Mouse (Mus musculus) MEL (cell line): ENCODE data around the gene Limch1. TPM values are rescaled to one million over a fixed set of nuclear protein-coding genes. Genes with fewer than 3 reads are reported as not detected.

Experiments used
- DNase-seq: peaks from one replicate; pipeline ENCODE4 v3.0.0; 2011; ENCODE audit warnings: low read depth, low spot score
- H3K27ac ChIP-seq: 2 replicates; pipeline ENCODE4 v1.5.1; 2012; ENCODE audit warnings: low read depth, mild to moderate bottlenecking, control low read depth, low read length, moderate library complexity; ENCODE audit not compliant: control insufficient read depth
- H3K27me3 ChIP-seq, 2 experiments: fragments of 150-350 bp in 1 of 2; sonication (generic) in 1 of 2; 2 replicates each; pipeline ENCODE4 v1.6.1; 2012; ENCODE audit warnings: low read length in 2 of 2, mild to moderate bottlenecking in 2 of 2, improper control_type of control experiment in 1 of 2, moderate library complexity in 1 of 2; ENCODE audit not compliant: insufficient read depth in 2 of 2, control insufficient read depth in 1 of 2
- H3K36me3 ChIP-seq, 2 experiments: 2 replicates each; pipeline ENCODE4 v1.6.1; 2012 to 2014; ENCODE audit warnings: low read length in 2 of 2, improper control_type of control experiment in 1 of 2, inconsistent platforms in 1 of 2, mild to moderate bottlenecking in 1 of 2; ENCODE audit not compliant: insufficient read depth in 2 of 2, control insufficient read depth in 1 of 2
- H3K4me1 ChIP-seq, 2 experiments: fragments of 150-350 bp in 1 of 2; sonication (generic) in 1 of 2; 2 replicates each; pipeline ENCODE4 v1.6.1; 2012; ENCODE audit warnings: low read length in 2 of 2, improper control_type of control experiment in 1 of 2, mild to moderate bottlenecking in 1 of 2; ENCODE audit not compliant: insufficient read depth in 2 of 2, control insufficient read depth in 1 of 2
- H3K4me3 ChIP-seq, 2 experiments: fragments of 150-350 bp in 1 of 2; sonication (generic) in 1 of 2; 2 replicates each; pipeline ENCODE4 v1.5.1; 2012; ENCODE audit warnings: low read depth in 2 of 2, low read length in 2 of 2, mild to moderate bottlenecking in 2 of 2, moderate library complexity in 2 of 2, control low read depth in 1 of 2, improper control_type of control experiment in 1 of 2; ENCODE audit not compliant: control insufficient read depth in 1 of 2, insufficient read depth in 1 of 2
- H3K79me2 ChIP-seq: 2 replicates; pipeline ENCODE4 v1.6.1; 2012; ENCODE audit warnings: mild to moderate bottlenecking, low read length, moderate library complexity; ENCODE audit not compliant: control insufficient read depth, poor library complexity, insufficient read depth
- H3K9ac ChIP-seq: 2 replicates; pipeline ENCODE4 v1.6.1; 2012; ENCODE audit warnings: low read depth, mild to moderate bottlenecking, control low read depth, low read length, moderate library complexity; ENCODE audit not compliant: control insufficient read depth, poor library complexity, severe bottlenecking
- H3K9me3 ChIP-seq: fragments of 150-350 bp; sonication (generic); replicated peaks from 2 replicates; pipeline ENCODE4 v1.6.1; 2012; ENCODE audit warnings: mild to moderate bottlenecking, low read length, improper control_type of control experiment, moderate library complexity; ENCODE audit not compliant: insufficient read depth
- BHLHE40 ChIP-seq: IDR thresholded peaks from 2 replicates; pipeline ENCODE4 v1.6.1; 2012; ENCODE audit warnings: low read depth, mild to moderate bottlenecking, inconsistent platforms, low read length, improper control_type of control experiment, borderline replicate concordance
- CHD1 ChIP-seq: IDR thresholded peaks from 2 replicates; pipeline ENCODE4 v1.6.1; 2012; ENCODE audit warnings: low read depth, mild to moderate bottlenecking, inconsistent platforms, low read length, improper control_type of control experiment
- CHD2 ChIP-seq: IDR thresholded peaks from 2 replicates; pipeline ENCODE4 v1.6.1; 2011; ENCODE audit warnings: low read length, improper control_type of control experiment
- E2F4 ChIP-seq: IDR thresholded peaks from 2 replicates; pipeline ENCODE4 v1.6.1; 2011; ENCODE audit warnings: low read depth, low read length, improper control_type of control experiment, borderline replicate concordance
- EP300 ChIP-seq, 2 experiments: IDR thresholded peaks; 2 replicates each; pipeline ENCODE4 v1.6.1; 2011; ENCODE audit warnings: improper control_type of control experiment in 2 of 2, low read length in 2 of 2, low read depth in 1 of 2, mild to moderate bottlenecking in 1 of 2
- ETS1 ChIP-seq: IDR thresholded peaks from 2 replicates; pipeline ENCODE4 v1.6.1; 2012; ENCODE audit warnings: low read depth, mild to moderate bottlenecking, inconsistent platforms, low read length, improper control_type of control experiment, moderate library complexity
- GABPA ChIP-seq: IDR thresholded peaks from 2 replicates; pipeline ENCODE4 v1.6.1; 2012; ENCODE audit warnings: low read depth, mild to moderate bottlenecking, inconsistent platforms, low read length, improper control_type of control experiment, moderate library complexity
- GATA1 ChIP-seq: IDR thresholded peaks from 2 replicates; pipeline ENCODE4 v1.6.1; 2011; ENCODE audit warnings: low read depth, low read length, improper control_type of control experiment
- HCFC1 ChIP-seq: IDR thresholded peaks from 2 replicates; pipeline ENCODE4 v1.6.1; 2012; ENCODE audit warnings: low read depth, mild to moderate bottlenecking, inconsistent platforms, low read length, improper control_type of control experiment, moderate library complexity
- JUND ChIP-seq: IDR thresholded peaks from 2 replicates; pipeline ENCODE4 v1.6.1; 2011; ENCODE audit warnings: low read depth, mild to moderate bottlenecking, improper control_type of control experiment, low read length
- KAT2A ChIP-seq: conservative IDR thresholded peaks from 2 replicates; pipeline ENCODE4 v1.6.1; 2012; ENCODE audit warnings: low read depth, low read length, improper control_type of control experiment, inconsistent platforms
- MAFK ChIP-seq: IDR thresholded peaks from 2 replicates; pipeline ENCODE4 v1.6.1; 2011; ENCODE audit warnings: low read depth, mild to moderate bottlenecking, low read length, improper control_type of control experiment, borderline replicate concordance
- MAX ChIP-seq: IDR thresholded peaks from 2 replicates; pipeline ENCODE4 v1.6.1; 2011; ENCODE audit warnings: low read length, improper control_type of control experiment
- MAZ ChIP-seq: IDR thresholded peaks from 2 replicates; pipeline ENCODE4 v1.6.1; 2012; ENCODE audit warnings: low read depth, mild to moderate bottlenecking, inconsistent platforms, low read length, improper control_type of control experiment
- MXI1 ChIP-seq: IDR thresholded peaks from 2 replicates; pipeline ENCODE4 v1.6.1; 2011; ENCODE audit warnings: mild to moderate bottlenecking, low read depth, low read length, improper control_type of control experiment
- MYB ChIP-seq: IDR thresholded peaks from 2 replicates; pipeline ENCODE4 v1.6.1; 2011; ENCODE audit warnings: mild to moderate bottlenecking, low read depth, low read length, improper control_type of control experiment
- MYC ChIP-seq: IDR thresholded peaks from 2 replicates; pipeline ENCODE4 v1.6.1; 2011; ENCODE audit warnings: low read depth, mild to moderate bottlenecking, low read length, improper control_type of control experiment, moderate library complexity
- NELFE ChIP-seq: IDR thresholded peaks from 2 replicates; pipeline ENCODE4 v1.6.1; 2011; ENCODE audit warnings: low read depth, low read length, improper control_type of control experiment
- NRF1 ChIP-seq: IDR thresholded peaks from 2 replicates; pipeline ENCODE4 v1.6.1; 2014; ENCODE audit warnings: low read depth, mild to moderate bottlenecking, inconsistent platforms, low read length, improper control_type of control experiment, moderate library complexity; ENCODE audit not compliant: poor library complexity, insufficient read depth, severe bottlenecking
- RAD21 ChIP-seq: IDR thresholded peaks from 2 replicates; pipeline ENCODE4 v1.6.1; 2011; ENCODE audit warnings: mild to moderate bottlenecking, low read depth, low read length, improper control_type of control experiment
- RCOR1 ChIP-seq: IDR thresholded peaks from 2 replicates; pipeline ENCODE4 v1.6.1; 2012; ENCODE audit warnings: low read depth, mild to moderate bottlenecking, inconsistent platforms, low read length, improper control_type of control experiment
- SIN3A ChIP-seq: IDR thresholded peaks from 2 replicates; pipeline ENCODE4 v1.6.1; 2012; ENCODE audit warnings: low read length, improper control_type of control experiment, inconsistent platforms
- SMC3 ChIP-seq: IDR thresholded peaks from 2 replicates; pipeline ENCODE4 v1.6.1; 2011; ENCODE audit warnings: low read depth, low read length, improper control_type of control experiment
- TAL1 ChIP-seq: IDR thresholded peaks from 2 replicates; pipeline ENCODE4 v1.6.1; 2012; ENCODE audit warnings: mild to moderate bottlenecking, inconsistent platforms, low read length, moderate library complexity, mixed read lengths
- TBP ChIP-seq: IDR thresholded peaks from 2 replicates; pipeline ENCODE4 v1.8.0; 2011; ENCODE audit warnings: low read depth, low read length, improper control_type of control experiment
- USF1 ChIP-seq: IDR thresholded peaks from 2 replicates; pipeline ENCODE4 v1.6.1; 2014; ENCODE audit warnings: low read depth, mild to moderate bottlenecking, inconsistent platforms, low read length, improper control_type of control experiment, moderate library complexity
- USF2 ChIP-seq, 2 experiments: IDR thresholded peaks; 2 replicates each; pipeline ENCODE4 v1.6.1; 2011 to 2012; ENCODE audit warnings: improper control_type of control experiment in 2 of 2, low read length in 2 of 2, borderline replicate concordance in 1 of 2, inconsistent platforms in 1 of 2, low read depth in 1 of 2, mild to moderate bottlenecking in 1 of 2; ENCODE audit not compliant: insufficient read depth in 1 of 2
- ZC3H11A ChIP-seq: IDR thresholded peaks from 2 replicates; pipeline ENCODE4 v1.6.1; 2012; ENCODE audit warnings: low read depth, mild to moderate bottlenecking, inconsistent platforms, low read length, improper control_type of control experiment
- ZKSCAN1 ChIP-seq: IDR thresholded peaks from 2 replicates; pipeline ENCODE4 v1.6.1; 2012; ENCODE audit warnings: low read depth, mild to moderate bottlenecking, inconsistent platforms, low read length, improper control_type of control experiment, moderate library complexity
- ZNF384 ChIP-seq: IDR thresholded peaks from 2 replicates; pipeline ENCODE4 v1.6.1; 2012; ENCODE audit warnings: low read depth, mild to moderate bottlenecking, inconsistent platforms, low read length, improper control_type of control experiment
- polyA plus RNA-seq, 2 experiments: library from polyadenylated mRNA; stranded (reverse) in 1 of 2; unstranded in 1 of 2; fragments of >175 nt in 1 of 2; fragments of >200 nt in 1 of 2; gene quantifications; 2 replicates each; pipeline versions ENCODE4 v1.2.1 to v1.2.4; 2012; ENCODE audit warnings: low replicate concordance in 2 of 2, low read depth in 1 of 2; ENCODE audit not compliant: insufficient read length in 2 of 2, insufficient read depth in 1 of 2, missing spikeins in 1 of 2
- total RNA-seq: library from RNA; depleted of rRNA; stranded (reverse); fragments of 300-350 nt; gene quantifications from 2 replicates; pipeline ENCODE4 v1.2.3, GENCODE M21; 2012

Gene Limch1
- total and polyA plus RNA-seq, 3 experiments, result not detected

DNA sequence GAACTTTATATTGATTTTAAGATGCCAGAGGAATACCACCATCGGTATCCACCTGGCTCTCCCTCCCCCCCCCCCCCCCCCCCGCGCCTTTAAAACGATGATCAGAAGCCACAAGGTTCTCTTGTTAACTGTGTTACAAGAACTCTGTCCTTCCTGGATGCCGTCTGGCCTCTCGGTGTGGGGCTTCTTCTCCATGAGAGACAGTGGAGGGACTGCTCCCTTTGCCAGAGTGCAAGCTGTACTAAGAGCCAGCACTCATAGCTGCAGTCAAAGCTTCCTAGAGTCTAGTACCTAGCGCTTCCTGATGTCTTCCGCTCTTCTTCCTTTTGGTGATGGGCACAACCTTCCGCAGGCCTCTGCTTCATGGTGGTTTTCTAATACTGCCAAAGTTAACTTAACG lies 280.0 kb downstream of the Limch1 start:
- Histone ChIP-seq H3K4me1 (no peaks in the 10 kb centered on the region), H3K27me3 (no peaks in the 10 kb centered on the region), H3K36me3 (no peaks in the 10 kb centered on the region), H3K9ac (no peak overlapping the region), H3K27ac (no peak overlapping the region), H3K4me3 (no peak overlapping the region), H3K79me2 (no peaks in the 10 kb centered on the region), H3K9me3 (no peaks in the 10 kb centered on the region)
- no peak for TF ChIP-seq MXI1
- TF ChIP-seq BHLHE40, result no peak
- no peak for TF ChIP-seq NELFE
- TF ChIP-seq SIN3A, result no peak
- TF ChIP-seq RCOR1, result no peak
- TF ChIP-seq EP300 (IDR thresholded peaks at IDR 0.05; ENCODE audit: low read depth in 1 of 2, low read length in 2 of 2), result no peak
- no peak for TF ChIP-seq USF2 (IDR thresholded peaks at IDR 0.05; ENCODE audit: borderline replicate concordance in 1 of 2, insufficient read depth in 1 of 2, low read depth in 1 of 2, low read length in 2 of 2)
- no peak for TF ChIP-seq RAD21
- TF ChIP-seq KAT2A, result no peak
- no peak for TF ChIP-seq TBP
- no peak for TF ChIP-seq MYB
- TF ChIP-seq GATA1, result no peak
- no peak for TF ChIP-seq USF1
- TF ChIP-seq TAL1, result no peak
- TF ChIP-seq MAZ, result no peak
- no peak for TF ChIP-seq MAX
- no peak for TF ChIP-seq E2F4
- no peak for TF ChIP-seq SMC3
- DNase-seq, result no peak

DNA sequence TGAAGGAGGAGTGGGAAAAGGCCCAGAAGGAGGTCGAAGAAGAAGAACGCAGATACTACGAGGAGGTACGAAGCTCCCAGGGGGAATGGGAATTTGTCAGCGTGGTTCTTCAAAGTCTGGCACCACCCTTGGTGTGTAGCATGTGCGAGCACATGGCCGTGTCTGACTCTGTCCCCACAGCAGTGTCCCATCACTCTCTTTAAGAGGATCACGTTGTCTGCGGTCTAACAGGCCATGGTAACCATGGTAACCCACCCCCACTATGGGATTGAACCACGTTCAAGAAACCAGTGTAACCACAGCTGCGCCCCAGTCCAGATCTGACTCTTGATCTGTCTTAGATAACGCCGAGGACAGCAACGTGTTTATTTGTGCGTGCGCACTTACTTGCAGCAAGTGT lies 283.2 kb downstream of the Limch1 start:
- Histone ChIP-seq H3K9me3 (no peaks in the 10 kb centered on the region), H3K27ac (no peak overlapping the region), H3K4me3 (no peak overlapping the region), H3K27me3 (no peaks in the 10 kb centered on the region), H3K36me3 (no peaks in the 10 kb centered on the region), H3K79me2 (no peaks in the 10 kb centered on the region), H3K4me1 (no peaks in the 10 kb centered on the region), H3K9ac (no peak overlapping the region)
- no peak for DNase-seq
- TF ChIP-seq GABPA (no peak), CHD1 (no peak), ETS1 (no peak), E2F4 (no peak), ZKSCAN1 (no peak), ZC3H11A (no peak), NRF1 (no peak), JUND (no peak), NELFE (no peak), HCFC1 (no peak), USF2 (IDR thresholded peaks at IDR 0.05; ENCODE audit: borderline replicate concordance in 1 of 2, insufficient read depth in 1 of 2, low read depth in 1 of 2, low read length in 2 of 2) (no peak), MAFK (no peak), MXI1 (no peak), CHD2 (no peak), SMC3 (no peak), GATA1 (no peak), ZNF384 (no peak), MYC (no peak), SIN3A (no peak)
